Mouse (Mus musculus) hindbrain, embryonic 16.5 days (tissue): ENCODE data around the gene Acbd4. TPM values are rescaled to one million over a fixed set of nuclear protein-coding genes. Genes with fewer than 3 reads are reported as not detected.

Experiments used
- ATAC-seq: fragments of 200-750 bp; cut with Nextera tagmentation; 2 replicates; pipeline ENCODE4 v1.8.0; 2017; ENCODE audit warnings: moderate TSS enrichment, moderate library complexity
- H3K27ac ChIP-seq: fragments of 300-500 bp; sonication (generic); 2 replicates; pipeline ENCODE4 v1.5.1; 2014; ENCODE audit warnings: low read depth, mild to moderate bottlenecking, control low read depth, low read length, moderate library complexity
- H3K27me3 ChIP-seq: fragments of 300-500 bp; sonication (generic); replicated peaks from 2 replicates; pipeline ENCODE4 v1.6.1; 2014; ENCODE audit warnings: low read length; ENCODE audit not compliant: control insufficient read depth, insufficient read depth
- H3K36me3 ChIP-seq: fragments of 300-500 bp; sonication (generic); 2 replicates; pipeline ENCODE4 v1.6.1; 2014; ENCODE audit warnings: mild to moderate bottlenecking, low read length, moderate library complexity, mixed read lengths; ENCODE audit not compliant: control insufficient read depth, insufficient read depth
- H3K4me1 ChIP-seq: fragments of 300-500 bp; sonication (generic); 2 replicates; pipeline ENCODE4 v1.6.1; 2014; ENCODE audit warnings: low read depth, low read length; ENCODE audit not compliant: control insufficient read depth, insufficient read depth
- H3K4me2 ChIP-seq: fragments of 300-500 bp; sonication (generic); 2 replicates; pipeline ENCODE4 v1.6.1; 2014; ENCODE audit warnings: mild to moderate bottlenecking, low read length, control low read depth, moderate library complexity
- H3K4me3 ChIP-seq: fragments of 300-500 bp; sonication (generic); 2 replicates; pipeline ENCODE4 v1.5.1; 2014; ENCODE audit warnings: mild to moderate bottlenecking, low read length, control low read depth, moderate library complexity
- H3K9ac ChIP-seq: fragments of 300-500 bp; sonication (generic); 2 replicates; pipeline ENCODE4 v1.6.1; 2014; ENCODE audit warnings: low read depth, mild to moderate bottlenecking, control low read depth, low read length, moderate library complexity
- H3K9me3 ChIP-seq: fragments of 300-500 bp; sonication (generic); 2 replicates; pipeline ENCODE4 v1.6.1; 2014; ENCODE audit warnings: mild to moderate bottlenecking, low read length, moderate library complexity; ENCODE audit not compliant: control insufficient read depth
- WGBS: fragments of 180-500 bp; shearing (Covaris S2); extraction: QIAGEN DNeasy Blood & Tissue Kit; methylation state at CpG from one replicate; pipeline ENCODE4 v1.1.7; 2014; 5-methylcytosine and 5-hydroxymethylcytosine counted together
- polyA plus RNA-seq: library from polyadenylated mRNA; unstranded; fragments of >200 nt; fragmentation: Nextera tagmentation; extraction: Ambion mirVana; gene quantifications from 2 replicates; pipeline ENCODE4 v1.2.1, GENCODE M21; 2015

Gene Acbd4
- polyA plus RNA-seq, 1 experiment from 2014 or later: 14.2 TPM

- Histone ChIP-seq H3K9ac (no peak overlapping the region), H3K4me2 (no peak overlapping the region), H3K9me3 (no peaks in the 10 kb centered on the region), H3K27me3 (peaks cover 9% of the 10 kb centered on the region; the same call in 1 of the 2 replicates), H3K4me1 (peaks cover 7% of the 10 kb centered on the region), H3K27ac (no peak overlapping the region), H3K4me3 (no peak overlapping the region), H3K36me3 (no peaks in the 10 kb centered on the region)
- 36% methylated on average over 22 of the region's 22 CpGs for WGBS
- no peak for ATAC-seq
Measured at GRCm38 (mm10) chr11:103096979-103097894, 4.2 kb upstream of the Acbd4 start.

- Histone ChIP-seq H3K4me1 (peaks cover 16% of the 10 kb centered on the region), H3K9me3 (no peaks in the 10 kb centered on the region), H3K9ac (no peak overlapping the region), H3K36me3 (no peaks in the 10 kb centered on the region), H3K4me2 (no peak overlapping the region), H3K4me3 (no peak overlapping the region), H3K27ac (no peak overlapping the region), H3K27me3 (peaks cover 9% of the 10 kb centered on the region; the same call in 1 of the 2 replicates)
- ATAC-seq: no peak
- WGBS: 65% methylated on average over 11 of the region's 11 CpGs
Measured at GRCm38 (mm10) chr11:103098531-103099190, 2.8 kb upstream of the Acbd4 start.

- H3K4me3 ChIP-seq: no peak overlapping the region
- no peak for ATAC-seq
- no peaks in the 10 kb centered on the region for H3K9me3 ChIP-seq
- H3K4me1 ChIP-seq: peaks cover 16% of the 10 kb centered on the region
- no peaks in the 10 kb centered on the region for H3K36me3 ChIP-seq
- H3K4me2 ChIP-seq: no peak overlapping the region
- no peak overlapping the region for H3K9ac ChIP-seq
- H3K27me3 ChIP-seq: peaks cover 9% of the 10 kb centered on the region; the same call in 1 of the 2 replicates
- no peak overlapping the region for H3K27ac ChIP-seq
- 55% methylated on average over 12 of the region's 12 CpGs for WGBS
Measured at GRCm38 (mm10) chr11:103099352-103099940, 2.0 kb upstream of the Acbd4 start.

- H3K4me1 ChIP-seq: peaks cover 16% of the 10 kb centered on the region
- H3K27me3 ChIP-seq: peaks cover 9% of the 10 kb centered on the region; the same call in 1 of the 2 replicates
- ATAC-seq: no peak
Measured at GRCm38 (mm10) chr11:103100361-103100760, 1.1 kb upstream of the Acbd4 start.

GRCm38 (mm10) chr11:103101866-103102501 lies 502 bp downstream of the Acbd4 start:
- peak overlapping the region; percentile 41 for H3K9ac ChIP-seq

More at GRCm38 (mm10) chr11:103100361-103100760, 1.1 kb upstream of the Acbd4 start:
- Histone ChIP-seq H3K4me2 (no peak overlapping the region), H3K4me3 (no peak overlapping the region), H3K9ac (no peak overlapping the region), H3K27ac (no peak overlapping the region), H3K9me3 (no peaks in the 10 kb centered on the region), H3K36me3 (no peaks in the 10 kb centered on the region)
- WGBS: 75% methylated on average over 8 of the region's 8 CpGs

GRCm38 (mm10) chr11:103102725-103103349 lies 1.4 kb downstream of the Acbd4 start:
- Histone ChIP-seq H3K9me3 (no peaks in the 10 kb centered on the region), H3K4me2 (peak overlapping the region; percentile 76), H3K27me3 (peaks cover 9% of the 10 kb centered on the region; the same call in 1 of the 2 replicates), H3K27ac (0 out of 2 replicates have a peak overlapping the region, but pooled peaks have one; percentile 3), H3K9ac (peak overlapping the region; percentile 62), H3K4me1 (peaks cover 16% of the 10 kb centered on the region), H3K4me3 (peak overlapping the region; percentile 49), H3K36me3 (no peaks in the 10 kb centered on the region)
- ATAC-seq: peak; percentile 89
- under 1% methylated on average over 35 of the region's 35 CpGs for WGBS

More at GRCm38 (mm10) chr11:103101866-103102501, 502 bp downstream of the Acbd4 start:
- peak; percentile 31 for ATAC-seq
- 3% methylated on average over 30 of the region's 30 CpGs for WGBS
- Histone ChIP-seq H3K27me3 (peaks cover 9% of the 10 kb centered on the region; the same call in 1 of the 2 replicates), H3K36me3 (no peaks in the 10 kb centered on the region), H3K4me3 (peak overlapping the region; percentile 49), H3K9me3 (no peaks in the 10 kb centered on the region), H3K4me1 (peaks cover 16% of the 10 kb centered on the region), H3K27ac (no peak overlapping the region), H3K4me2 (peak overlapping the region; percentile 76)

- H3K9me3 ChIP-seq: no peaks in the 10 kb centered on the region
- no peak overlapping the region for H3K9ac ChIP-seq
- no peak overlapping the region for H3K27ac ChIP-seq
- H3K36me3 ChIP-seq: no peaks in the 10 kb centered on the region
- H3K4me1 ChIP-seq: peaks cover 16% of the 10 kb centered on the region
- peaks cover 9% of the 10 kb centered on the region; the same call in 1 of the 2 replicates for H3K27me3 ChIP-seq
- no peak for ATAC-seq
- WGBS: 63% methylated on average over 8 of the region's 8 CpGs
- peak overlapping the region; percentile 76 for H3K4me2 ChIP-seq
- peak overlapping the region; percentile 49; the same call in 1 of the 2 replicates for H3K4me3 ChIP-seq
Measured at GRCm38 (mm10) chr11:103103621-103104020, 2.1 kb downstream of the Acbd4 start.

GRCm38 (mm10) chr11:103104469-103104868 lies 3.0 kb downstream of the Acbd4 start:
- H3K27ac ChIP-seq: no peak overlapping the region
- no peak overlapping the region for H3K4me2 ChIP-seq
- H3K9me3 ChIP-seq: no peaks in the 10 kb centered on the region
- 85% methylated on average over 7 of the region's 7 CpGs for WGBS
- peaks cover 9% of the 10 kb centered on the region; the same call in 1 of the 2 replicates for H3K27me3 ChIP-seq
- no peak overlapping the region for H3K9ac ChIP-seq
- ATAC-seq: no peak
- H3K4me1 ChIP-seq: peaks cover 16% of the 10 kb centered on the region
- no peak overlapping the region for H3K4me3 ChIP-seq
- no peaks in the 10 kb centered on the region for H3K36me3 ChIP-seq
